Mouse (Mus musculus): ENCODE results near the gene Rnf207.

DNA sequence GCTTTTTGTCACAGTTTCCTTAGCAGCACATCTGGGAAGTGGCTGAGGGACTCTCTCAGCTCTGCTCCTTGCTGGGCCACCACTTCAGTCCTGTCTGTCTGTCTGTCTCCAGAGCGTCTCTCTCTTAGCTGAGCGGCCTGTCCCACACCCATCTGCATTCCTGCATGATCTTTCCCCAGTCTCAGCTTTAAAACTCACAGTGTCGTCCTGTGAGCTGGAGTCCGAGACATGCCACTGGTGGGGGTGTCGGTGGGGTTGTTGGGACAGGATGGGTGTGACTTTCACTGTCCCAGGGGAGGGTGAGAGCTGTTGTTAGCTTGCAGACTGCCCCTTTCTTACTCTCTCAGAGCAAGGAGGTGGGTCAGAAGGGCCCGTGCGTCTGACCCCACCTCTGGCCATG lies 36.9 kb upstream of the Rnf207 start:
- TF ChIP-seq CTCF (IDR thresholded peaks at IDR 0.05; ENCODE audit: extremely low read depth, insufficient read length, insufficient replicate concordance, low read depth, low read length) (no peak), POLR2A (IDR thresholded peaks at IDR 0.05; ENCODE audit: low read depth, low read length) (no peak)
